Mouse (Mus musculus): ENCODE data around the gene Nxpe3. TPM values are rescaled to one million over a fixed set of nuclear protein-coding genes. Genes with fewer than 3 reads are reported as not detected.
"Not testable (repeated sequence)": the region's sequence is repeated elsewhere in the genome, so short reads cannot be mapped to it uniquely, and the experiment has no call there.

Gene Nxpe3
- polyA plus RNA-seq, 1 experiment = 7.7 TPM

GRCm38 (mm10) chr16:55838129-55838509 is 57.0 kb downstream of the Nxpe3 start:
- no peak for DNase-seq (ENCODE audit: low read depth)

- DNase-seq (ENCODE audit: low read depth) = not testable (repeated sequence)
These were observed 57.4 kb downstream of the Nxpe3 start for GRCm38 (mm10) chr16:55837653-55838052.

GRCm38 (mm10) chr16:55837168-55837567 is 57.9 kb downstream of the Nxpe3 start:
- no peak for DNase-seq (ENCODE audit: low read depth)

DNA sequence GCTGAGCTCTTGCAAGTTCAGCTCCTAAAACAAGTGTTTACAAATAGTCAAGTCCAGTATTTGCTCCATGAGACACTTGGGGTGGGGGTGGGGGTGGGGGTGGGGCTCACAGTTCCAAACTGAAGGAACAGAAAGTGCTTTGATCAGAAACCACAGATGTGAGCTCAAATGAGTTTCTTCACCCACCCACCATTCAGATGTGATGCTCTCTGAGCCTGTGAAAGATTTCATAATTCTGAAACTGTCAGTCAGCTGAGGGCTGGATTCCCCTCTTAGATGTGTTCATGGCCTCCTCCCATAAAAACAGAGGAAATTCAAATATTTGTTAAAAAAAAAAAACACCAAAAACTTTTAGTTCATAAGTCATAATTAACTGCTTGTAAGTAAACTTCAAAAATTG is 59.3 kb downstream of the Nxpe3 start:
- DNase-seq (ENCODE audit: low read depth) = no peak

DNA sequence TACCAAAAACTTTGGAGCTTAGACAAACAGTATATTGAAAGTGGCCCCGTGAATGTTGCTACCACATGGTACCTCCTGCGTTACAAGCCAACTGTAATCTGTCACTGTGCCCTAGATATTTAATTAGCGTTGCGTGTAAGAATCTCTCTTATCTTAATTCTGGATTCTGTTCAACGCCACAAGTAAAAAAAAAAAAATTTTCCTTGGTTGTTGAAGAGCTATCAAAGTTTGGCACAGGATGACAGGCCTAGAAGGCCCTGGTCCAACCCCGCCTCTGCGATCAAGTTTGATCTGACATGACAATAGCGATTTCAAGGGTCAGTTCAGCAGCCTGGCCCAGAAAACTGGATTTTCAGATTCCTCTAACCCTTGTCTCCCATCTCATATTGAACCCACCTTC is 62.5 kb downstream of the Nxpe3 start:
- no peak for DNase-seq (ENCODE audit: low read depth)

GRCm38 (mm10) chr16:55832040-55832439 is 63.0 kb downstream of the Nxpe3 start:
- no peak for DNase-seq (ENCODE audit: low read depth)

- no peak for DNase-seq (ENCODE audit: low read depth)
These were observed 63.6 kb downstream of the Nxpe3 start for GRCm38 (mm10) chr16:55831451-55831850.

GRCm38 (mm10) chr16:55823398-55824155 is 71.5 kb downstream of the Nxpe3 start:
- no peak for DNase-seq (ENCODE audit: low read depth)

GRCm38 (mm10) chr16:55822741-55823397 is 72.2 kb downstream of the Nxpe3 start:
- DNase-seq (ENCODE audit: low read depth) = no peak

GRCm38 (mm10) chr16:55821997-55822740 is 72.9 kb downstream of the Nxpe3 start:
- no peak for DNase-seq (ENCODE audit: low read depth)

GRCm38 (mm10) chr16:55821571-55821981 is 73.5 kb downstream of the Nxpe3 start:
- DNase-seq (ENCODE audit: low read depth) = no peak

- no peak for DNase-seq (ENCODE audit: low read depth)
These were observed 74.0 kb downstream of the Nxpe3 start for GRCm38 (mm10) chr16:55820916-55821570.

- DNase-seq (ENCODE audit: low read depth) = no peak
These were observed 74.7 kb downstream of the Nxpe3 start for GRCm38 (mm10) chr16:55820161-55820915.

DNA sequence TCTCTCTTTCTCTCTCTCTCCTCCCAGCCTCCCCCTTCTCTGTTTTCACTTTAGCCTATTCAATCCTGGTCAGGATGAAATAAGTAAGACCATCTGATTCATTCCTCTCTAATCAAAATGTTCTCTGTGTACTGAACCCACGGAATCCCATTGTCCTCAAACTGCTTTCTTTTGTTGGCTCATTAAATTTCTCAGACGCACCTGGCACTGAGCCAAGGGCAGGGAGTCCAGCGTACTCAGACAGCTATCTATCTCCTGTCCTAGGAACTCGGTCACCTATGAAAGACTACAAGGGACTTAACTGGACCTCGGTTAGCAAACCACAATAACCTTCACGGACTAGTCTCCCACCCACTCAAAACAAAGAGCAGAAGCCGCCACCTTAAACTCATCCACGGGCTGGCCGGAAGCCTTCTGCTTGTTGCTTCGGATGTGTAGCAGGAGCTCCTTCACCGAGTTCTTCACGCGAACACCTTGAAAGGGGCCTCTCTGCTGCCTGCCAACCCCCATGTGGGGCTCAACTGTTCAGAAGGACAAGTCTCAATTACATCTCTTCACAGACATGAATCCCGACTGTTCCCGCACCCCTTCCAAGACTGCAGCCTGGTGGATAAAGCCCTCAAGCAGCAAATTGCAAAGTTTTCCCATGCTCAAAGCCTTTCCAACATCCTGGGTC is 75.8 kb downstream of the Nxpe3 start:
- DNase-seq (ENCODE audit: low read depth) = no peak

DNA sequence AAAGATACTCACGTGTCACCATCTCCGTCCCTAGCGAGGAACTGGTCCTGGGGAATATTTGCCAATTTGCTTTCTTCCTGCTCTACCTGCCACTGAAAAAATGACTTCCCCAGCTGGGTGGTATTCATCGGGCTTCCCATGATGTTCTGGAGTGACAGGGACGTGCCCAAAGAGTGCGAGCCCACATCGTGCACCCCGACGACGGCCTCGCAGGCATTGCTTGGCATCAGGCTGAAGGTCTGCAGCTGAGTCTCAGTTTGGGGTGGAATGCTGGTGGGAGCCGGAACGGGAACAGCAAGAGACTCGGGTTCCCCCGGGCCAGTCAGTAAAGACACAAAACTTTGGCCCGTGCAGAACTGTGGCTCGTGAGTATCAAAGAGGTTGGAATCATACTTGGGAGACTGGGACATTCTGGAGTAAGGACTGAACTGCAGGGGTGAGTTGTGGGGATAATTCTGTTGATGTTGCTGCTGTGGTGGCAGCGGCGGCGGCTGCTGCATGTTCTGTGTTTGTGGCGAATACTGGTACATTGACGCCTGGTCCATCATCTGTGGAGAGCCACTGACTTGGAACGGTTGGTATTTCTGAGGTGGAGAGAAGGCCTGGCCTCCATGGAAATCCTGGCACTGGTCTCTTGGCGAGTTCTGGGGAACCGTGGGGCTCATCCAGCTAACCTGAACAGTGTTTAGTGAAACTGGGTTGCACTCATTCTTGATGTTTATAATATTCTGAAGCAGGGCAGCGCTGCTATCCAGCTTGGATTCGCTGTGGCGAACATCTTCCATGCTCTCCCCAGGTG is 77.2 kb downstream of the Nxpe3 start:
- no peak for DNase-seq (ENCODE audit: low read depth)

DNA sequence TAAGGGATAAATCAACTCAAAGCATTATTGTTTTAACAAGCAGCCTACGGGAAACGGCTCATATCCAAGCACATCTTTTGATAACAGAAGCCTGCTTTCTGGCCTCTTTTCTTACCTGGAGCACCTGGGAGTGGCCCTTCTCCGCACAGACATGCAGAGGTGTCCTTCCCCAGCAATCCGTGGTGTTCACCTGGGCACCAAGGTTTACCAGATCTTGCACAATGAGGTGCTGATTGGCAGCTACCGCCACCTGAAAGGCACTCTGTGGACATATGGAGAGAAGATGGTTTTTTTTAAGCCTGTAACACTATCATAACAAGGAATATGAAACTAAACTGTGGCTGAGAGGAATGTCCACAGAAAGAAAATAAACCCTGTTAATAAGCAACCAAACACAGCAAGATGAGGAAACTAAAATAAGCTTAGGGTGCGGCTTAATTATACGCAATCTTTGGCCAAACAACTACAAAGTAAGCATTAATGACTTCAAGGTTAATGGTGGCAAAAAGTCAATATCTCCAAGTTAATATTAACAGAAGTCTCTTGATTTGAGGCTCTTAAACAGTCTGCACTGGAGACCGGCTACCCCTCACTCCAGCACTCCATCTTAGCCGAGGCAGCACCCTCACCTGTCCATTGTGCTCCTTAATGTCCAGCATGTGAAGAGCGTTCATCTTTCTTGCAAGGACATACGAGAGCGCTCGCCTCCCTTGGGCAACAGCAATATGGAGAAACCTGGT is 78.7 kb downstream of the Nxpe3 start:
- DNase-seq (ENCODE audit: low read depth) = no peak

- DNase-seq (ENCODE audit: low read depth) = no peak
These were observed 79.6 kb downstream of the Nxpe3 start for GRCm38 (mm10) chr16:55815466-55815865.

DNA sequence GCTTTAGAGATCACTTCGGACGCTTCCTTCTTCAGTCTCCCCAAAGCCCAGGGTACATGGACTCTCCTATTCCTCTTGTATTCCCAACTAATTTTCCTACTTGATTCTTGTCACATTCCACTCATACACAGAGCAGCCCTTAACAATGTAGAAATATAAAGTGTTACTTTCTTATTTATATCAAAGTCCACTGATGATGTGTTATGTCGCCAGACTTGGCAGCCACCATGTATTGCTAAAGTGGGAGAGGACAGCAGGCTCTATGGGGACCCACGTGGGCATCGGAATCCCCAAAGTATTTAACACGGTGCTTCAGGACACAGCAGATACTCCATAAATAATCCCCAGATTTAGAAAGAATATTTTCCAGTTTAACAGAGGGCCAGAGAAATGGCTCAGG is 80.4 kb downstream of the Nxpe3 start:
- DNase-seq (ENCODE audit: low read depth) = no peak

DNA sequence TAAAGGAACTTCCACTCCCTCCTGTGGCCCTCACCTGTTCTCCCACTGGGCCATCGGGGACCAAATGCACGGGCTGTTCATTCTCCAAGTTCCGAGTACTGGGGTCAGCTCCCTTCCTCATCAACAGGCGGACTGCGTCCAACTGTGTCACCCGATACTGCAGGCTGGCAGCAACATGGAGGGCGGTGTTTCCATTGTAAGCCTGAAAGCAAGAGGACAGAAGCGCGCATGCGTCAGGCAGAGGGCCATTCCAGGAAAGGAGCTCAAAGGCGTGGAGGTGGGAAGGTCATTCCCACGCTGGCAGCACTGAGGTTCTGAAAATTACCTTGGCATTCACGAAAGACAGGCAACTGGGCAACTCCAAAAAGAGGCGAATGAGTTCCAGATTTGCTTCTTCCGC is 81.2 kb downstream of the Nxpe3 start:
- DNase-seq (ENCODE audit: low read depth) = no peak

Measured in gonadal fat pad, adult 2 months (tissue).